Mouse (Mus musculus) adrenal gland, postnatal 14 days (tissue): ENCODE measurements around the gene Hoxc9. TPM values are rescaled to one million over a fixed set of nuclear protein-coding genes. Genes with fewer than 3 reads are reported as not detected.

Experiments
- DNase-seq: peaks from one replicate; pipeline ENCODE4 v3.0.0; 2021; ENCODE audit warnings: mixed read lengths
- total RNA-seq: library from RNA; stranded (reverse); gene quantifications from 2 replicates; pipeline ENCODE4 v1.2.3, GENCODE M21; 2021

The Hoxc9 gene
- total RNA-seq, 1 experiment from 2014 or later = 2.1 TPM

GRCm38 (mm10) chr15:102955833-102956640, 20.2 kb upstream of the Hoxc9 start:
- no peak for DNase-seq

- DNase-seq = no peak
These were observed 19.3 kb upstream of the Hoxc9 start for GRCm38 (mm10) chr15:102956906-102957305.

GRCm38 (mm10) chr15:102959663-102960191, 16.5 kb upstream of the Hoxc9 start:
- no peak for DNase-seq

GRCm38 (mm10) chr15:102961728-102962127, 14.5 kb upstream of the Hoxc9 start:
- DNase-seq = no peak

GRCm38 (mm10) chr15:102962492-102962891, 13.7 kb upstream of the Hoxc9 start:
- no peak for DNase-seq

GRCm38 (mm10) chr15:102963259-102963658, 13.0 kb upstream of the Hoxc9 start:
- DNase-seq = no peak

GRCm38 (mm10) chr15:102963671-102964640, 12.3 kb upstream of the Hoxc9 start:
- peak; percentile 45 for DNase-seq

GRCm38 (mm10) chr15:102965003-102965891, 11.0 kb upstream of the Hoxc9 start:
- DNase-seq = no peak

- DNase-seq = peak; percentile 94
These were observed 10.1 kb upstream of the Hoxc9 start for GRCm38 (mm10) chr15:102965892-102966775.

GRCm38 (mm10) chr15:102966776-102967311, 9.4 kb upstream of the Hoxc9 start, which contains the start of gene Hoxc10:
Hoxc10 (plus strand) TSS chr15:102966796.
- DNase-seq = no peak

GRCm38 (mm10) chr15:102967312-102967510, 9.0 kb upstream of the Hoxc9 start, which contains the start of gene Hoxc5:
Hoxc5 (plus strand) TSS chr15:102967443.
- no peak for DNase-seq

- DNase-seq = no peak
These were observed 8.5 kb upstream of the Hoxc9 start for GRCm38 (mm10) chr15:102967511-102968397.

- no peak for DNase-seq
These were observed 6.9 kb upstream of the Hoxc9 start for GRCm38 (mm10) chr15:102969296-102969695.

- DNase-seq = no peak
These were observed 5.5 kb upstream of the Hoxc9 start for GRCm38 (mm10) chr15:102970740-102971139.

- no peak for DNase-seq
These were observed 4.0 kb upstream of the Hoxc9 start for GRCm38 (mm10) chr15:102972254-102972653.

GRCm38 (mm10) chr15:102972753-102973152, 3.5 kb upstream of the Hoxc9 start:
- no peak for DNase-seq

GRCm38 (mm10) chr15:102975034-102975433, 1.2 kb upstream of the Hoxc9 start:
- no peak for DNase-seq

GRCm38 (mm10) chr15:102975688-102976111, 539 bp upstream of the Hoxc9 start:
- no peak for DNase-seq

GRCm38 (mm10) chr15:102976631-102977422, 588 bp downstream of the Hoxc9 start:
- DNase-seq = peak; percentile 24
